Mouse (Mus musculus) hindbrain, embryonic 13.5 days (tissue): ENCODE measurements around the gene Traf3ip3. TPM values are rescaled to one million over a fixed set of nuclear protein-coding genes. Genes with fewer than 3 reads are reported as not detected.

Source experiments
- ATAC-seq: fragments of 200-750 bp; cut with Nextera tagmentation; 2 replicates; pipeline ENCODE4 v1.8.0; 2017; ENCODE audit warnings: moderate TSS enrichment; ENCODE audit not compliant: low FRiP score
- H3K27ac ChIP-seq: fragments of 300-500 bp; sonication (generic); 2 replicates; pipeline ENCODE4 v1.5.1; 2015; ENCODE audit warnings: inconsistent platforms, mild to moderate bottlenecking, moderate library complexity
- H3K27me3 ChIP-seq: fragments of 300-500 bp; sonication (generic); 2 replicates; pipeline ENCODE4 v1.6.1; 2015; ENCODE audit warnings: mild to moderate bottlenecking, inconsistent platforms
- H3K36me3 ChIP-seq: fragments of 300-500 bp; sonication (generic); 2 replicates; pipeline ENCODE4 v1.6.1; 2015; ENCODE audit warnings: mild to moderate bottlenecking, inconsistent platforms
- H3K4me1 ChIP-seq: fragments of 300-500 bp; sonication (generic); replicated peaks from 2 replicates; pipeline ENCODE4 v1.6.1; 2015; ENCODE audit warnings: inconsistent platforms
- H3K4me2 ChIP-seq: fragments of 300-500 bp; sonication (generic); 2 replicates; pipeline ENCODE4 v1.6.1; 2015; ENCODE audit warnings: inconsistent platforms, mild to moderate bottlenecking, moderate library complexity
- H3K4me3 ChIP-seq: fragments of 300-500 bp; sonication (generic); 2 replicates; pipeline ENCODE4 v1.5.1; 2015; ENCODE audit warnings: mild to moderate bottlenecking, inconsistent platforms
- H3K9ac ChIP-seq: fragments of 300-500 bp; sonication (generic); 2 replicates; pipeline ENCODE4 v1.6.1; 2015; ENCODE audit warnings: mild to moderate bottlenecking, inconsistent platforms
- H3K9me3 ChIP-seq: fragments of 300-500 bp; sonication (generic); 2 replicates; pipeline ENCODE4 v1.6.1; 2016; ENCODE audit warnings: inconsistent platforms
- WGBS: fragments of 180-500 bp; shearing (Covaris S2); methylation state at CpG from one replicate; pipeline ENCODE4 v1.1.7; 2015; 5-methylcytosine and 5-hydroxymethylcytosine counted together
- polyA plus RNA-seq: library from polyadenylated mRNA; unstranded; fragments of >200 nt; fragmentation: Nextera tagmentation; extraction: Ambion mirVana; gene quantifications from 2 replicates; pipeline ENCODE4 v1.2.1, GENCODE M21; 2015

Traf3ip3 gene
- polyA plus RNA-seq, 1 experiment from 2014 or later = 2.8 TPM

DNA sequence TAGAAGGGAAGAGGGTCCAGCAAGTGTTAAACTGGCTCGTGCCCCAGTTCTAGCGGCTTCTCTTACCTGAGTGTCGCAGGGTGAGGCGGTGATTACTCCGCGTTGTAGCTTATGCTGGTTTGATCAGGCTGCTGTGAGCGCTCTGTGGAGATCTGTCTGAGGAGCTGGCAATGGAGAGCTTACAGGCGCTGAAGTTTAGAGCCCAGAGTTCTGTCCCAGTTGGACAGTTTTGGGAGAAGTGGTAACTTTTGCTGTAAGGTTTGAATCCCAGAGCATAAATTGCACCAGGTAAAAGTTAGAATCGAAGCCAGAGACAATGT, 27.7 kb downstream of the Traf3ip3 start:
- H3K9ac ChIP-seq = peak overlapping the region; percentile 69
- H3K27ac ChIP-seq = peak overlapping the region; percentile 81
- peak overlapping the region; percentile 71 for H3K4me3 ChIP-seq
- ATAC-seq = no peak
- WGBS = 22% methylated on average over 9 of the region's 9 CpGs
- peaks cover 43% of the 10 kb centered on the region for H3K4me1 ChIP-seq
- no peaks in the 10 kb centered on the region for H3K27me3 ChIP-seq
- no peaks in the 10 kb centered on the region for H3K9me3 ChIP-seq
- no peaks in the 10 kb centered on the region for H3K36me3 ChIP-seq
- H3K4me2 ChIP-seq = peak overlapping the region; percentile 66

DNA sequence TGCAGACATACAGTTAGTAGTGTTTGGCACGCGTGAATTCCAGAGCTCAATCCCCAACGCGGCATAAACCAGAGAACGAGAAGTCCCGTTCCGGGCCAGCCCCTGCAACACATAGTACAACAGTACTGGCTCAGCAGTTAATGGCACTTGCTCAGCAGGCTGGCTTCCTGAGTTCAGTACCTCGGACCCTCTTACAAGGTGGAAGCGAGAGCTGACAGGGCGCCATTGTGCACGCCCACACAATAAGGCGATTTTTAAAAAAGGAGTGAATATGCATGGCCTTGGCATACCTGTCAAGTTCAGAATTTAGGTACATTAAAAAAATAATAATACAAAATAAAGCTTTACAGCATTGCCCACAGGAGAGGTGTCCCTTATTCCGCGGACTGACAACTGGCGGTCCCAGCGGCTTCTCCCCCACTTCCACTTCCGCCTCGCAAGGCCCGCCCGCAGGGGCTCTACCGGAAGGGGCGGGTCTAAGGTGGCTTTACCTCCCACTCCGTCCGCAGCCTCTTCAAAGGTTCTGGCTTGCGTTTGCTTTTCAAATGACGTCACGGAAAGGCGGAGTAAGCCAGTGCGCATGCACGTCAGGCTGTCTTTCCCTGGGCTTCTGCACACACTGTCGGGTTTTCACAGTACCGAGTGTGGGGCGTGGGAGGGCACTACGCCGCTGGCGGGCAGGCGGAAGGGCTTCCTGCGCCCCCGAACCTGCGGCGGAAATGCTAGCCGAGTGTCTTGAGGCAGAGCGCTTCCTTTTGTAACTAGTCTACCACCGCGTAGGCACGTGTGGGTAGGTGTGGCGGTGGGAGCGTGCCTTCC, 28.3 kb downstream of the Traf3ip3 start:
- no peaks in the 10 kb centered on the region for H3K36me3 ChIP-seq
- H3K4me1 ChIP-seq = peaks cover 43% of the 10 kb centered on the region
- no peaks in the 10 kb centered on the region for H3K27me3 ChIP-seq
- no peaks in the 10 kb centered on the region for H3K9me3 ChIP-seq
- peak overlapping the region; percentile 87 for H3K9ac ChIP-seq
- ATAC-seq = peak; percentile 99
- peak overlapping the region; percentile 66 for H3K4me2 ChIP-seq
- WGBS = 1% methylated on average over 48 of the region's 48 CpGs
- H3K4me3 ChIP-seq = peak overlapping the region; percentile 71
- peak overlapping the region; percentile 81 for H3K27ac ChIP-seq

DNA sequence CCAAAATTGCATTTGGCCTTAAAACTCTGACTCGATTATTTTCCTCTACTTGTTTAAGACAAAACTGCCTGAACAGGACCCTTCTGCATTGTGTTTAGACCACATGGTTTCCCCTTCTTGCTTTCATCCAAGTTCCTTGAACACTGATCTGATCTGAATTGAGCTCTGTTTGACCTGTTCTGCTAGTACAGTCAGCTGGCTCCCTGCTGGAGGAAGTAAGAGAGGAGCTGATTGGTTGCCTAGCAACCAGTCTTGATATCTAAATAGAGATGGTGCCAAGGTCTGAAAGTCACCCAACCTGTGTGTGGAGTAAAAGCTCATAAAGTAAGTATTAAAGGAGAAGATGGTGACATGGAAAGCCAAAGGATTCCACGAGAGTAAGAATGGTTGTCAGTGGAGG, 31.6 kb downstream of the Traf3ip3 start:
- Histone ChIP-seq H3K4me3 (no peak overlapping the region), H3K4me1 (peaks cover 35% of the 10 kb centered on the region), H3K4me2 (no peak overlapping the region), H3K9ac (no peak overlapping the region), H3K27ac (no peak overlapping the region), H3K27me3 (no peaks in the 10 kb centered on the region), H3K9me3 (no peaks in the 10 kb centered on the region), H3K36me3 (no peaks in the 10 kb centered on the region)
- no peak for ATAC-seq
- WGBS = 78% methylated on average over 2 of the region's 2 CpGs

DNA sequence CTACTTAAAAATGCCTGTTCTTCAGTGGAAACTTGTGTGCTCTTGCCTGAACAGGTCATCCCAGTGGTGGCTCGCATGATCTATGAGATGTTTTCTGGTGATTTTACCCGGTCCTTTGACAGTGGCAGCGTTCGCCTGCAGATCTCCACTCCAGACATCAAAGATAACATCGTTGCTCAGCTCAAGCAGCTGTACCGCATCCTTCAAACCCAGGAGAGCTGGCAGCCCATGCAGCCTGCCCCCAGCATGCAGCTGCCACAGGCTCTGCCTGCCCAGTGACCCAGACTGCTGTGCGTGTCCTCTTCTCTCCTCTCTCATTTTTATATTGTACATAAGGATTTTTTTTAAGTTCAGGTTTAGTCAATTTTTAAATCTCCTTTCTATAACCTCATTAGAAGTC, 32.3 kb downstream of the Traf3ip3 start:
- Histone ChIP-seq H3K9ac (no peak overlapping the region), H3K36me3 (no peaks in the 10 kb centered on the region), H3K9me3 (no peaks in the 10 kb centered on the region), H3K4me1 (peaks cover 29% of the 10 kb centered on the region), H3K4me3 (no peak overlapping the region), H3K27me3 (no peaks in the 10 kb centered on the region), H3K27ac (no peak overlapping the region), H3K4me2 (no peak overlapping the region)
- WGBS = 89% methylated on average over 7 of the region's 7 CpGs
- ATAC-seq = no peak

DNA sequence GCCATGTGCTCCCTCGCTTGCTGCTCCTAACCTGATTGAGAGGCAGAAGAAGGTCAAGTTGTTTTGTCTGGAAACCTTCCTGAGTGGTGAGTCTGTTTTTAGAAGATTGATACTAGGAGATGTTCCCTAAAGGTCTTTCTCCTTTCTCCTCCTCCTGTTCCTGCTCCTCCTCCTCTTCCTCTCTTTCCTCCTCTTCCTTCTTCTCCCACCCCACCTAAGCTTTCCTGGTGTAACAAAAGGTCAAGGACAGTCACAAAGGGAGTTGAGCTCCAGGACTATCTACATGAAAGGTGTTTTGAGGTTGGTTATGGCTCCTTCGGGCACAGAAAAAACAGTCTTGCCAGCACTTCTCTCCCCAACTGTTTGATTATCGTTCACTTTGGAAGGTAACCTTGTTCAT, 33.8 kb downstream of the Traf3ip3 start, which contains the start of gene A130010J15Rik:
A130010J15Rik (plus strand) TSS at position 301 of the 400 bp plus-strand sequence.
- no peaks in the 10 kb centered on the region for H3K27me3 ChIP-seq
- H3K9me3 ChIP-seq = no peaks in the 10 kb centered on the region
- H3K36me3 ChIP-seq = no peaks in the 10 kb centered on the region
- H3K27ac ChIP-seq = no peak within 1 kb of the TSS
- ATAC-seq = no peak
- 97% methylated on average over 3 of the region's 3 CpGs for WGBS
- H3K9ac ChIP-seq = no peak within 1 kb of the TSS
- peaks cover 24% of the 10 kb centered on the region for H3K4me1 ChIP-seq
- no peak within 1 kb of the TSS for H3K4me3 ChIP-seq
- H3K4me2 ChIP-seq = no peak within 1 kb of the TSS

DNA sequence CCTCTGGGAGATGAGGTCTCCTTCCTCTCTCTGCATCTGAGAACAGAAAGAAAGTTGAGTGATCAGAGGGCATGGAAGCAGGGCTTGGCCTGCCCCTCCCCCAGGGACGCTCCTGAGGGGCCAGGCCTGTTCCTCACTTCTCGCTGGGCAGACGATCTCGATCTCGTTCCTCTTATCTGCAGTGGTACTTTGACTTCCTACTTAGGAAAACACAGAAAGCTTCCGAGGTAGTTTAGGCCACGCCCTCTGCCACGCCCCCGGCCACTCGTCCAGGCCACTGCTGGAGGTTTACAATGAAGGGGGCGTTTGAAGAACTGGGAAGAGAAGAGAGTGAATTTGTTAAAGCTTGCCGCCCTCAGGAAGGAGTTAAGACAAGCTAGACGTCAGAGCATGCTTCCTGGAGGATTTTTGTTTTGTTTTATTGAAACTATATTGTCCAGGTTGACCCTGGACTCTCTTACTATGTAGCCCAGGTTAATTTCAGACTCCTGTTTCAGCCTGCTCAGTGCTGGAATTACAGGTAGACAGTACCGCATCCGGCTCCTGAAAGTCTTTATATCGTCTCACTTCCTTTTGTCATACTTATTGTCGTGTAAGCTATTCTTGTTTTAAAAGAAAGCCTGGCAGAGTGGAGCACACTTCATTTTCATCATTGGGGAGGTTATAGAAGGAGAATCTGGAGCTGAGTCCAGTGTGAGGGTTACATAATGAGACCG, 41.0 kb downstream of the Traf3ip3 start:
- H3K27me3 ChIP-seq = peaks cover 15% of the 10 kb centered on the region
- no peak overlapping the region for H3K27ac ChIP-seq
- WGBS = 17% methylated on average over 18 of the region's 18 CpGs
- peaks cover 7% of the 10 kb centered on the region; the same call in 1 of the 2 replicates for H3K4me1 ChIP-seq
- H3K9me3 ChIP-seq = no peaks in the 10 kb centered on the region
- ATAC-seq = no peak
- H3K4me2 ChIP-seq = peak overlapping the region; percentile 34
- peak overlapping the region; percentile 20; the same call in 1 of the 2 replicates for H3K9ac ChIP-seq
- peak overlapping the region; percentile 21; the same call in 1 of the 2 replicates for H3K4me3 ChIP-seq
- H3K36me3 ChIP-seq = no peaks in the 10 kb centered on the region

DNA sequence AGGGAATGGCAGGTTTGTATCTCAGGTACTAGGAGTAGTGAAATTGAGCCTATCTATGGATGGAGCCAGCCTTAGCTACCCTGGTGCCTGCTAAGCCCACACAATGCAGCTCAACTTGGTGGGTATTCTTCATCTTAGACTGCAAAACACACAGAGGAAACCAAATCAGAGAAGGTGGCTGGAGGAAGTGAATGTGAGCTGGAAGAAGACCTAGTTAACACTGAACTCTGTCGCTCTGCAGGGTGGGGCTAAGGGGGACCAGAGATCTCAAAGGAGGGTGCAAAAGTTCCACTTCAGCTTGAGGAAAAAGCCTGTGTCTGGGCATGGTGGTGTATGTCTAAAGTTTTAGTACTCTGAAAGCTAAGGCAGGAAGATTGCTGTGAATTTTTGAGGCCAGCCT, 41.9 kb downstream of the Traf3ip3 start:
- Histone ChIP-seq H3K9ac (no peak overlapping the region), H3K27ac (no peak overlapping the region), H3K4me3 (no peak overlapping the region), H3K36me3 (no peaks in the 10 kb centered on the region), H3K4me2 (no peak overlapping the region), H3K9me3 (no peaks in the 10 kb centered on the region), H3K4me1 (peaks cover 7% of the 10 kb centered on the region; the same call in 1 of the 2 replicates), H3K27me3 (peaks cover 24% of the 10 kb centered on the region)
- ATAC-seq = no peak
- 55% methylated on average over 1 of the region's 1 CpGs for WGBS

DNA sequence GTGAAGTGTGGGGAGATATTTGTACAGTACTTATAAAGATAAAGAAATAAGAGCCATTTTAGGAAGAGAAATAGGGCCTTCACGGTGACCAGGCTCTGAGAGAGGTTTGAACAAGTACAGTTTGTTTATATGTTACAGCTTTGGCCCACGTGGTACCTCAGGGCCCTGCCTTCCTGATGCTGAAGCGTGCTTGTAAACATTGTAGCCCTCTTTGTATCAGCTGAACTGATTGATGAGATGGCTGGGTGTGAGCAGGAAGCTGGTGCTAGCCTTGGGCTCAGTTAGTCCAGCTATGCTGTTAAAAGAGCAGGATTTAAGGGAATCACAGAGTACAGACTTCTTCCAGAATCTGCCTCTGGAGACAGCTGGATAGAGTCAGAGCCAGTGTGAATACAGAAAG, 42.3 kb downstream of the Traf3ip3 start:
- H3K36me3 ChIP-seq = no peaks in the 10 kb centered on the region
- WGBS = 64% methylated on average over 3 of the region's 3 CpGs
- H3K9me3 ChIP-seq = no peaks in the 10 kb centered on the region
- H3K4me1 ChIP-seq = peaks cover 7% of the 10 kb centered on the region; the same call in 1 of the 2 replicates
- no peak for ATAC-seq
- no peak overlapping the region for H3K9ac ChIP-seq
- no peak overlapping the region for H3K27ac ChIP-seq
- H3K4me3 ChIP-seq = no peak overlapping the region
- peaks cover 28% of the 10 kb centered on the region for H3K27me3 ChIP-seq
- no peak overlapping the region for H3K4me2 ChIP-seq

DNA sequence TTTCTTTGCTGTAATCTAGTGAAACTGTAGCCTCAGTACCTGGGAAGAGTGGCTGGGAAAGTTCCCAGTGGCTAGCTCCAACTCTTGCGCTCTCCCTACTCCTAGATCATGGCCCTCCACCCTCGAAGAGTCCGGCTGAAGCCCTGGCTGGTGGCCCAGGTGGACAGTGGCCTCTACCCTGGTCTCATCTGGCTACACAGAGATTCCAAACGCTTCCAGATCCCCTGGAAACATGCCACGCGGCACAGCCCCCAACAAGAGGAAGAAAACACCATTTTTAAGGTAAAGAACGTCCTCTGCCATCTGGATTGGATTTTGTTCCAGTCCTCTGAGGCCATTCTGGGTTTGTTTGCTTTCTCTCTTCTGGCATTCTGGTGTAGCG, 44.4 kb downstream of the Traf3ip3 start:
- 87% methylated on average over 8 of the region's 8 CpGs for whole genome bisulfite sequencing
- no peaks in the 10 kb centered on the region for H3K36me3 ChIP-seq
- peaks cover 17% of the 10 kb centered on the region for H3K4me1 ChIP-seq
- H3K27ac ChIP-seq = no peak overlapping the region
- no peak for ATAC-seq
- H3K27me3 ChIP-seq = peaks cover 49% of the 10 kb centered on the region
- H3K4me3 ChIP-seq = no peak overlapping the region
- no peak overlapping the region for H3K4me2 ChIP-seq
- no peaks in the 10 kb centered on the region for H3K9me3 ChIP-seq
- H3K9ac ChIP-seq = no peak overlapping the region

DNA sequence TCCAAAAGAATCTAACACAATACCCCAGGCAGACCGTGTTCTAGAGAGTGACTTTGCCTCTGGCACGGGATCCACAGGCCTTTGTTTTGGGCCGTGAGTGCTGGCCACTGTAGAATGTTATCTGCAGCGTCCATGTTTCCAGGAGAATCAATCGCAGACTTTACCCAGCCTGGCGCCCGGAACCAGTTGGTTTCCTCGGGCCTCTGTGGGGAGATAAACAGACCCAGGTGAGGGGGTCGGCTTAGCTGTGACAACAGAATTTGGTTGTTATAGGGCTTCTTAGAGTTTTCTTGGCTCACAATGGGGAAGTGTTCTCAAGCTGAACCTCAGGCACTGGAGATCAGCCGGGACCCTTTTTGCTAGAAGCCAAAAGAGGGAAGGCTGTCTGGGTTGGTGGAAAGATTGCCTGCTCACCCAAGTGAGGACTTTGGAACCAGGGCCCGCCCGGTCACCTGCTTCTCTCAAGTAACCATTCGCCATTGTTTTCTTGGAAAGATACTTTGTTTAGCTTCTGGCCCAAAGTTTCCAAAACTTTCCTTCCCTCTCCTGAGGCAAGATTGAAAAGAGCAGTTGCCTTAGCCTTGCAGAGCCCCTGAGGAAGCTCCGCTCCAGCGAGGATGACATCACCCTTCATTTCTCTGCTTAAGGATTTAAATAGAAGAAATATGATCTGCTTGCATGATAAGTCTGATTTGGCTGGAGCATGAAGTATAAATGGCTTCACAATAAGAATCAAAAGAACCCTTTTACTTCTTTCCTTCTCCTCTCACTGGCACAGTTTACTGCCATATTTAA, 45.0 kb downstream of the Traf3ip3 start:
- 83% methylated on average over 15 of the region's 15 CpGs for WGBS

DNA sequence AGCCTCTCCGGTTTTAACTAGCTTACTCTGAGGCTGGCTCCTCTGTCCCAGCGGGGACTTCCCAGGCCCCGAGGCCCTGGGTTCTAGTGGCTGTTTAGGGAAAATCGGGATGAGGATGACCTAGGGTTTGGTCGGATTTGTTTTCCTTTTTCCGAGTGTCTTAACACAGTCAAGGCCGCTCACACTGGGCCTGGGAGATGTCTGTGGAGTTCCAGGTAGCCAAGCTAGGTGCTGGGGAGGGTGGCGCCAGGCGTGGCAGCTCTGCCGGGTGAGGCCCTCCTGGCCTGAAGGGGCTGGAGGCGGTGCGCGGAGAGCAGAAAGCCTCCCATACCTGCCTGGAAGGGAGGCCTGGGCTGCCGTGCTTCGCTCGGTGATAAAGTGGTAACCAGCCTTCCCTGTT, 47.9 kb downstream of the Traf3ip3 start:
- Histone ChIP-seq H3K27ac (no peak overlapping the region), H3K4me1 (peaks cover 16% of the 10 kb centered on the region), H3K36me3 (no peaks in the 10 kb centered on the region), H3K4me3 (peak overlapping the region; percentile 22; the same call in 1 of the 2 replicates), H3K9ac (0 out of 2 replicates have a peak overlapping the region, but pooled peaks have one; percentile 25), H3K27me3 (peaks cover 68% of the 10 kb centered on the region), H3K9me3 (no peaks in the 10 kb centered on the region), H3K4me2 (peak overlapping the region; percentile 43; the same call in 1 of the 2 replicates)
- ATAC-seq = no peak
- 27% methylated on average over 16 of the region's 16 CpGs for WGBS

More for the DNA sequence above, 45.0 kb downstream of the Traf3ip3 start:
- Histone ChIP-seq H3K4me1 (peaks cover 17% of the 10 kb centered on the region), H3K27ac (no peak overlapping the region), H3K27me3 (peaks cover 55% of the 10 kb centered on the region), H3K36me3 (no peaks in the 10 kb centered on the region), H3K4me2 (no peak overlapping the region), H3K4me3 (no peak overlapping the region), H3K9ac (no peak overlapping the region), H3K9me3 (no peaks in the 10 kb centered on the region)
- no peak for ATAC-seq

DNA sequence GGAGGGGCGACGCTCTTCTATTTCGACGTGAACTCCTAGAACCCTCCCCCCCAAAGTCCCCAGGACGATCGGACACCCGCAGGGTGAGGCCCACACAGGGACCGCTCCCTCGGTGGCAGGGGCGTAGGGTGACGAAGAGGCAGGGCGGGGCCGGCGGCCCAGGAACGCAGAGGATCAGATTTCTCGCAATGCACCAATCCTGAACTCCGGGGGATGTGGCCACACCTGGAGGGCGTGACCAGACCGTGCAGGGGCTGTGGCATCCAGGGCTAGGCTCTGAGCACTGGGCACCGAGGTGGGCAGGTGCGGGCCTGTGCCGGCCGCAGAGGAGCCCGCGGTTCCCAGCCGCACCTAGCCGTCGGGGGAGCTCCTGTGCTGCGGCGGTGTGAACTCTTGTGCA, 48.6 kb downstream of the Traf3ip3 start, which contains the start of gene Irf6:
Irf6 (plus strand) TSS at position 240 of the 400 bp plus-strand sequence.
- Histone ChIP-seq H3K36me3 (no peaks in the 10 kb centered on the region), H3K4me3 (peak within 1 kb of the TSS; percentile 22), H3K27ac (no peak within 1 kb of the TSS), H3K27me3 (peaks cover 68% of the 10 kb centered on the region), H3K4me1 (peaks cover 16% of the 10 kb centered on the region), H3K9ac (peak within 1 kb of the TSS; percentile 35; the same call in 1 of the 2 replicates), H3K9me3 (no peaks in the 10 kb centered on the region), H3K4me2 (peak within 1 kb of the TSS; percentile 43)
- peak; percentile 57; the same call in 1 of the 2 replicates for ATAC-seq
- WGBS = under 1% methylated on average over 30 of the region's 30 CpGs
